8 mouse cellular contexts compared by ENCODE assay signal in genomic region chr2:96317387-96318299, GRCm38 (mm10). TPM values are rescaled to one million over a fixed set of nuclear protein-coding genes. Genes with fewer than 3 reads are reported as not detected.
DNase-seq lines count a peak whose midpoint lies in the region; ATAC-seq and TF ChIP-seq lines count a peak whose summit lies in the region.

TSS of gene Lrrc4c (plus strand) at chr2:96318169.

- 9% methylated on average over 18 of the region's 18 CpGs for WGBS in neural tube, embryonic 11.5 days

- H3K9ac ChIP-seq in neural tube, embryonic 11.5 days (ENCODE audit: low read length) = peak within 1 kb of the TSS; percentile 19; the same call in 1 of the 2 replicates

- H3K4me1 ChIP-seq in neural tube, embryonic 11.5 days (ENCODE audit: control insufficient read depth, insufficient read depth, low read length) = no peaks in the 10 kb centered on the region

- H3K9me3 ChIP-seq in neural tube, embryonic 11.5 days (ENCODE audit: control insufficient read depth, low read length) = no peaks in the 10 kb centered on the region

- ATAC-seq in neural tube, embryonic 11.5 days (ENCODE audit: insufficient read depth, low FRiP score, low TSS enrichment) = peak; percentile 84
- ATAC-seq in megakaryocyte progenitor cell, adult 5-6 weeks (replicated peaks; ENCODE audit: poor library complexity) = no peak

- no peaks in the 10 kb centered on the region for H3K27me3 ChIP-seq in neural tube, embryonic 11.5 days (ENCODE audit: control insufficient read depth, insufficient read depth, low read length)

- DNase-seq in gastrocnemius, adult 2 months = no peak
- DNase-seq in gastrocnemius, postnatal 36 days = no peak
- DNase-seq in cerebellum, adult 8-10 months = peak; percentile 73
- peak; percentile 6 for DNase-seq in forelimb bud, embryonic 11.5 days (ENCODE audit: low read depth, low spot score)
- peak; percentile 25 for DNase-seq in left cerebral cortex, adult 11 months (ENCODE audit: low spot score)
- DNase-seq in neural tube, embryonic 11.5 days (ENCODE audit: low spot score) = peak; percentile 53
- DNase-seq in gastrocnemius, adult 8-10 months (ENCODE audit: low spot score in 2 of 2) = no peak

- peak within 1 kb of the TSS; percentile 67 for H3K4me2 ChIP-seq in neural tube, embryonic 11.5 days (ENCODE audit: low read depth)

- intact Hi-C loops in gastrocnemius, adult 2 months (cut with DNase I) = no loop called here
- intact Hi-C loops in gastrocnemius, postnatal 36 days (cut with DNase I) = no loop called here

- 0 out of 2 replicates have a peak within 1 kb of the TSS, but pooled peaks have one; percentile 5 for H3K4me3 ChIP-seq in gastrocnemius, adult 2 months
- peak within 1 kb of the TSS; percentile 32 for H3K4me3 ChIP-seq in neural tube, embryonic 11.5 days (ENCODE audit: low read depth, low read length)

- no peak within 1 kb of the TSS for H3K27ac ChIP-seq in gastrocnemius, adult 2 months
- H3K27ac ChIP-seq in neural tube, embryonic 11.5 days (ENCODE audit: low read depth, low read length) = no peak within 1 kb of the TSS

- no peaks in the 10 kb centered on the region for H3K36me3 ChIP-seq in neural tube, embryonic 11.5 days (ENCODE audit: control insufficient read depth, insufficient read depth, low read length)

- TF ChIP-seq CTCF in gastrocnemius, adult 2 months (IDR thresholded peaks at IDR 0.05) = no peak

RNA-seq across cellular contexts. Expression of gene Lrrc4c, which starts in this region (rescaled TPM):
- total RNA-seq in gastrocnemius, adult 2 months (2021) = under 1 TPM; 0.10 to 0.11 TPM
- under 1 TPM; 0.08 to 0.22 TPM for total RNA-seq in gastrocnemius, postnatal 36 days (2021)
- 4.5 and 4.7 TPM in 2 replicates for polyA plus RNA-seq in neural tube, embryonic 11.5 days (2014; fragmentation: Nextera tagmentation; extraction: Ambion mirVana)
- total RNA-seq in gastrocnemius, adult 8-10 months (2022) = under 1 TPM; 0.07 to 0.24 (median 0.15) TPM
- not detected in 2 replicates for total RNA-seq in megakaryocyte progenitor cell, adult 5-6 weeks (2015)
- not detected in 2 replicates for total RNA-seq in megakaryocyte progenitor cell, adult 5-6 weeks (2017)

Comparison
In these comparisons a context has a peak if more than half of its experiments do, and no peak if none do; other contexts are left out.
1. DNase-seq: peak in cerebellum, adult 8-10 months (single experiment), forelimb bud, embryonic 11.5 days (single experiment), left cerebral cortex, adult 11 months (single experiment) and neural tube, embryonic 11.5 days (single experiment); none in gastrocnemius, adult 2 months (single experiment), gastrocnemius, postnatal 36 days (0 of 2) and gastrocnemius, adult 8-10 months (0 of 2).